Mouse (Mus musculus): ENCODE results near the gene H2al1c. TPM values are rescaled to one million over a fixed set of nuclear protein-coding genes. Genes with fewer than 3 reads are reported as not detected.
"Not testable (repeated sequence)": the region's sequence is repeated elsewhere in the genome, so short reads cannot be mapped to it uniquely, and the experiment has no call there.

Gene H2al1c
- polyA plus RNA-seq, 1 experiment from 2014 or later = not detected

DNA sequence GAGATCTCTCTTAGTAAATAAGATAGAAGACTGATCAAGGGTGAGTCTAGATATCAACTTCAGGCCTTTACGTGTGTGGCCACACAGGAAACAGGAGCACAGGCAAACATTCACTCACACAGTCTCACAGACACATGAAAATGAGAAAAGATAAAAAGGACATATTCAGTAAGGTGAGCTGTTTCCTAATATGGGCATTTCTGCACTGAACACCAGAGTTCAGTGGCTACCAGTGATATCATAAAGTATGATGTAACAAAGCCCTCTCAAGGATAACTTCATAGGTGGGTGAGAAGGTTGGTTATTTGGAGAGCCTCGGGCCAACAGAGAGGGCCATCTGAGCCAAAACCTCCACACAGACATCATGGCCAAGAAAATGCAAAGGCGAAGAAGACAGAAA, 6.5 kb upstream of the H2al1c start, which contains the start of gene H2al1a:
Gene H2al1a, plus strand, starts transcription at position 301 of the 400 bp plus-strand sequence.
- not testable (repeated sequence) for H3K36me3 ChIP-seq (ENCODE audit: control insufficient read depth, insufficient read depth, low read length); H3K4me3 ChIP-seq (ENCODE audit: low read depth, low read length); H3K9ac ChIP-seq (ENCODE audit: low read depth, low read length); ATAC-seq; H3K4me2 ChIP-seq (ENCODE audit: low read length); H3K9me3 ChIP-seq (replicated peaks; ENCODE audit: control insufficient read depth, low read length, poor library complexity, severe bottlenecking); H3K4me1 ChIP-seq (ENCODE audit: control insufficient read depth, insufficient read depth, low read length); H3K27me3 ChIP-seq (ENCODE audit: control insufficient read depth, insufficient read depth, low read depth, low read length); H3K27ac ChIP-seq (ENCODE audit: low read length)
- WGBS = no CpG with 5 or more reads among the region's 3 CpGs

- WGBS = 100% methylated on average over 1 of the region's 3 CpGs
- not testable (repeated sequence) for H3K4me1 ChIP-seq (ENCODE audit: control insufficient read depth, insufficient read depth, low read length); H3K27me3 ChIP-seq (ENCODE audit: control insufficient read depth, insufficient read depth, low read depth, low read length); ATAC-seq; H3K4me2 ChIP-seq (ENCODE audit: low read length); H3K9ac ChIP-seq (ENCODE audit: low read depth, low read length); H3K9me3 ChIP-seq (replicated peaks; ENCODE audit: control insufficient read depth, low read length, poor library complexity, severe bottlenecking); H3K36me3 ChIP-seq (ENCODE audit: control insufficient read depth, insufficient read depth, low read length); H3K4me3 ChIP-seq (ENCODE audit: low read depth, low read length); H3K27ac ChIP-seq (ENCODE audit: low read length)
Observed at GRCm38 (mm10) chrX:11302132-11302531, 3.3 kb upstream of the H2al1c start, which contains the start of gene H2al1b. Gene H2al1b, plus strand, starts transcription at chrX:11302432.

- ATAC-seq; H3K4me2 ChIP-seq (ENCODE audit: low read length); H3K4me1 ChIP-seq (ENCODE audit: control insufficient read depth, insufficient read depth, low read length): not testable (repeated sequence)
Observed at GRCm38 (mm10) chrX:11308524-11308923, 3.1 kb downstream of the H2al1c start, which contains the start of gene H2al1d. Gene H2al1d, plus strand, starts transcription at chrX:11308824.

GRCm38 (mm10) chrX:11311634-11312033, 6.2 kb downstream of the H2al1c start, which contains the start of gene H2al1e:
Gene H2al1e, plus strand, starts transcription at chrX:11311934.
- not testable (repeated sequence) for H3K4me3 ChIP-seq (ENCODE audit: low read depth, low read length); H3K4me2 ChIP-seq (ENCODE audit: low read length); H3K36me3 ChIP-seq (ENCODE audit: control insufficient read depth, insufficient read depth, low read length); H3K9me3 ChIP-seq (replicated peaks; ENCODE audit: control insufficient read depth, low read length, poor library complexity, severe bottlenecking); H3K9ac ChIP-seq (ENCODE audit: low read depth, low read length); H3K27ac ChIP-seq (ENCODE audit: low read length); H3K4me1 ChIP-seq (ENCODE audit: control insufficient read depth, insufficient read depth, low read length); H3K27me3 ChIP-seq (ENCODE audit: control insufficient read depth, insufficient read depth, low read depth, low read length); ATAC-seq
- no CpG with 5 or more reads among the region's 3 CpGs for WGBS

More at GRCm38 (mm10) chrX:11308524-11308923, 3.1 kb downstream of the H2al1c start, which contains the start of gene H2al1d:
- not testable (repeated sequence) for H3K36me3 ChIP-seq (ENCODE audit: control insufficient read depth, insufficient read depth, low read length); H3K9me3 ChIP-seq (replicated peaks; ENCODE audit: control insufficient read depth, low read length, poor library complexity, severe bottlenecking); H3K4me3 ChIP-seq (ENCODE audit: low read depth, low read length); H3K9ac ChIP-seq (ENCODE audit: low read depth, low read length); H3K27me3 ChIP-seq (ENCODE audit: control insufficient read depth, insufficient read depth, low read depth, low read length); H3K27ac ChIP-seq (ENCODE audit: low read length)
- WGBS = no CpG with 5 or more reads among the region's 6 CpGs

GRCm38 (mm10) chrX:11314858-11315257, 9.4 kb downstream of the H2al1c start, which contains the start of gene H2al1f:
Gene H2al1f, plus strand, starts transcription at chrX:11315158.
- H3K4me1 ChIP-seq (ENCODE audit: control insufficient read depth, insufficient read depth, low read length); H3K36me3 ChIP-seq (ENCODE audit: control insufficient read depth, insufficient read depth, low read length); H3K9ac ChIP-seq (ENCODE audit: low read depth, low read length); H3K27me3 ChIP-seq (ENCODE audit: control insufficient read depth, insufficient read depth, low read depth, low read length); H3K27ac ChIP-seq (ENCODE audit: low read length); ATAC-seq; H3K4me3 ChIP-seq (ENCODE audit: low read depth, low read length); H3K9me3 ChIP-seq (replicated peaks; ENCODE audit: control insufficient read depth, low read length, poor library complexity, severe bottlenecking); H3K4me2 ChIP-seq (ENCODE audit: low read length): not testable (repeated sequence)
- WGBS = no CpG with 5 or more reads among the region's 6 CpGs

DNA sequence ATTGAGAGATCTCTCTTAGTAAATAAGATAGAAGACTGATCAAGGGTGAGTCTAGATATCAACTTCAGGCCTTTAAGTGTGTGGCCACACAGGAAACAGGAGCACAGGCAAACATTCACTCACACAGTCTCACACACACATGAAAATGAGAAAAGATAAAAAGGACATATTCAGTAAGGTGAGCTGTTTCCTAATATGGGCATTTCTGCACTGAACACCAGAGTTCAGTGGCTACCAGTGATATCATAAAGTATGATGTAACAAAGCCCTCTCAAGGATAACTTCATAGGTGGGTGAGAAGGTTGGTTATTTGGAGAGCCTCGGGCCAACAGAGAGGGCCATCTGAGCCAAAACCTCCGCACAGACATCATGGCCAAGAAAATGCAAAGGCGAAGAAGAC, 12.5 kb downstream of the H2al1c start, which contains the start of gene H2al1g:
Gene H2al1g, plus strand, starts transcription at position 301 of the 400 bp plus-strand sequence.
- ATAC-seq; H3K9ac ChIP-seq (ENCODE audit: low read depth, low read length): not testable (repeated sequence)
- WGBS = no CpG with 5 or more reads among the region's 3 CpGs

DNA sequence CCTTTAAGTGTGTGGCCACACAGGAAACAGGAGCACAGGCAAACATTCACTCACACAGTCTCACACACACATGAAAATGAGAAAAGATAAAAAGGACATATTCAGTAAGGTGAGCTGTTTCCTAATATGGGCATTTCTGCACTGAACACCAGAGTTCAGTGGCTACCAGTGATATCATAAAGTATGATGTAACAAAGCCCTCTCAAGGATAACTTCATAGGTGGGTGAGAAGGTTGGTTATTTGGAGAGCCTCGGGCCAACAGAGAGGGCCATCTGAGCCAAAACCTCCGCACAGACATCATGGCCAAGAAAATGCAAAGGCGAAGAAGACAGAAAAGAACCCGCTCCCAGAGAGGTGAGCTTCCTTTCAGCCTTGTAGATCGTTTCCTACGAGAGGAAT, 15.7 kb downstream of the H2al1c start, which contains the start of gene H2al1h:
Gene H2al1h, plus strand, starts transcription at position 301 of the 400 bp plus-strand sequence.
- H3K4me2 ChIP-seq (ENCODE audit: low read length); H3K4me1 ChIP-seq (ENCODE audit: control insufficient read depth, insufficient read depth, low read length); H3K9ac ChIP-seq (ENCODE audit: low read depth, low read length); H3K4me3 ChIP-seq (ENCODE audit: low read depth, low read length); H3K9me3 ChIP-seq (replicated peaks; ENCODE audit: control insufficient read depth, low read length, poor library complexity, severe bottlenecking); H3K27ac ChIP-seq (ENCODE audit: low read length); H3K36me3 ChIP-seq (ENCODE audit: control insufficient read depth, insufficient read depth, low read length); ATAC-seq; H3K27me3 ChIP-seq (ENCODE audit: control insufficient read depth, insufficient read depth, low read depth, low read length): not testable (repeated sequence)
- no CpG with 5 or more reads among the region's 6 CpGs for WGBS

More for the DNA sequence above, 12.5 kb downstream of the H2al1c start, which contains the start of gene H2al1g:
- not testable (repeated sequence) for H3K27ac ChIP-seq (ENCODE audit: low read length); H3K36me3 ChIP-seq (ENCODE audit: control insufficient read depth, insufficient read depth, low read length); H3K27me3 ChIP-seq (ENCODE audit: control insufficient read depth, insufficient read depth, low read depth, low read length); H3K4me1 ChIP-seq (ENCODE audit: control insufficient read depth, insufficient read depth, low read length); H3K4me3 ChIP-seq (ENCODE audit: low read depth, low read length); H3K4me2 ChIP-seq (ENCODE audit: low read length); H3K9me3 ChIP-seq (replicated peaks; ENCODE audit: control insufficient read depth, low read length, poor library complexity, severe bottlenecking)

GRCm38 (mm10) chrX:11324359-11324758, 18.9 kb downstream of the H2al1c start, which contains the start of gene H2al1i:
Gene H2al1i, plus strand, starts transcription at chrX:11324659.
- H3K36me3 ChIP-seq (ENCODE audit: control insufficient read depth, insufficient read depth, low read length); H3K27me3 ChIP-seq (ENCODE audit: control insufficient read depth, insufficient read depth, low read depth, low read length); H3K4me2 ChIP-seq (ENCODE audit: low read length); H3K27ac ChIP-seq (ENCODE audit: low read length); H3K9me3 ChIP-seq (replicated peaks; ENCODE audit: control insufficient read depth, low read length, poor library complexity, severe bottlenecking); H3K4me1 ChIP-seq (ENCODE audit: control insufficient read depth, insufficient read depth, low read length); H3K4me3 ChIP-seq (ENCODE audit: low read depth, low read length); ATAC-seq; H3K9ac ChIP-seq (ENCODE audit: low read depth, low read length): not testable (repeated sequence)
- 83% methylated on average over 2 of the region's 5 CpGs for WGBS

DNA sequence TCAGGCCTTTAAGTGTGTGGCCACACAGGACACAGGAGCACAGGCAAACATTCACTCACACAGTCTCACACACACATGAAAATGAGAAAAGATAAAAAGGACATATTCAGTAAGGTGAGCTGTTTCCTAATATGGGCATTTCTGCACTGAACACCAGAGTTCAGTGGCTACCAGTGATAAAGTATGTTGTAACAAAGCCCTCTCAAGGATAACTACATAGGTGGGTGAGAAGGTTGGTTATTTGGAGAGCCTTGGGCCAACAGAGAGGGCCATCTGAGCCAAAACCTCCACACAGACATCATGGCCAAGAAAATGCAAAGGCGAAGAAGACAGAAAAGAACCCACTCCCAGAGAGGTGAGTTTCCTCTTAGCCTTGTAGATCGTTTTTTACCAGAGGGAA, 22.1 kb downstream of the H2al1c start, which contains the start of gene H2al1j:
Gene H2al1j, plus strand, starts transcription at position 301 of the 400 bp plus-strand sequence.
- not testable (repeated sequence) for H3K27me3 ChIP-seq (ENCODE audit: control insufficient read depth, insufficient read depth, low read depth, low read length); H3K9ac ChIP-seq (ENCODE audit: low read depth, low read length); H3K9me3 ChIP-seq (replicated peaks; ENCODE audit: control insufficient read depth, low read length, poor library complexity, severe bottlenecking); H3K4me1 ChIP-seq (ENCODE audit: control insufficient read depth, insufficient read depth, low read length); H3K4me2 ChIP-seq (ENCODE audit: low read length); H3K27ac ChIP-seq (ENCODE audit: low read length); H3K4me3 ChIP-seq (ENCODE audit: low read depth, low read length); ATAC-seq; H3K36me3 ChIP-seq (ENCODE audit: control insufficient read depth, insufficient read depth, low read length)
- 81% methylated on average over 2 of the region's 2 CpGs for WGBS

All from midbrain, embryonic 16.5 days (tissue).